Mouse (Mus musculus) cerebellum, adult 2 months (tissue): Measurements from ENCODE around the gene Ndufc1. TPM values are rescaled to one million over a fixed set of nuclear protein-coding genes. Genes with fewer than 3 reads are reported as not detected.

Experiments used
- DNase-seq, 2 experiments: peaks; one replicate each; pipeline ENCODE4 v3.0.0; 2021
- H3K27ac ChIP-seq: fragments of 200-500 bp; 2 replicates; pipeline ENCODE4 v1.5.1; 2012; ENCODE audit warnings: low read length, control low read depth, inconsistent platforms; ENCODE audit not compliant: insufficient read depth
- H3K27me3 ChIP-seq: fragments of 200-500 bp; 2 replicates; pipeline ENCODE4 v1.6.1; 2012; ENCODE audit warnings: inconsistent platforms, mild to moderate bottlenecking, low read length, moderate library complexity; ENCODE audit not compliant: control insufficient read depth, insufficient read depth
- H3K4me1 ChIP-seq: fragments of 200-500 bp; 2 replicates; pipeline ENCODE4 v1.6.1; 2011; ENCODE audit warnings: low read length; ENCODE audit not compliant: control insufficient read depth, insufficient read depth
- H3K4me3 ChIP-seq: fragments of 200-500 bp; replicated peaks from 2 replicates; pipeline ENCODE3; 2011; ENCODE audit warnings: mild to moderate bottlenecking, low read depth, low read length, control low read depth; ENCODE audit not compliant: insufficient read depth
- CTCF ChIP-seq: fragments of 200-500 bp; IDR thresholded peaks from 2 replicates; pipeline ENCODE4 v1.5.1; 2011; ENCODE audit warnings: low read depth, mild to moderate bottlenecking, control low read depth, low read length, moderate library complexity, borderline replicate concordance; ENCODE audit not compliant: insufficient read depth
- POLR2A ChIP-seq: fragments of 200-500 bp; IDR thresholded peaks from 2 replicates; pipeline ENCODE4 v1.6.1; 2011; ENCODE audit warnings: low read length, control low read depth, borderline replicate concordance; ENCODE audit not compliant: insufficient read depth
- WGBS: fragments of 180-500 bp; shearing (Covaris S2); methylation state at CpG from one replicate; pipeline ENCODE4 v1.1.7; 2018; 5-methylcytosine and 5-hydroxymethylcytosine counted together
- polyA plus RNA-seq: library from polyadenylated mRNA; depleted of rRNA; stranded (reverse); fragments of >200 nt; gene quantifications from 2 replicates; pipeline ENCODE4 v1.2.3, GENCODE M21; 2012

Ndufc1 gene
- polyA plus RNA-seq, 1 experiment, result 547 TPM

DNA sequence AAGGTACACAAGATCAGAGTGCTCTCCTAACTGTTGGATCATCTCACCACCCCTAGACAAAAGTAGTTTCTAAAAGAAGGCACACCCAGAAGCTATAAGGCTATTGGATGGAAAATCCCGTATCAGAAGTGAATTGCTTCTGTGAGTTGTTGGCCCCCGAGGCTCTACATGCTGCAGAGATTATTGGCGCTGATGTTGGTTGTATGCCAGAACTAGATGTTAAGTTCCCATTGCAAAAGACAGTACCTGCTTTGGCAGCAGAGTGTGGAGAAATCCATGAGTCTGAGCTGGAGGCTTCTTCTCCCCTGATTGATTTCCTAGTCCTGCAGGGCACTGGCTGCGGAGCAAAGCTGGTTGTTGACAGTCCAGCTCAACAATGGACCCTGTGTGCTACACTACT, 40.8 kb downstream of the Ndufc1 start:
- no peak for DNase-seq
- Histone ChIP-seq H3K4me3 (no peak overlapping the region), H3K27me3 (no peaks in the 10 kb centered on the region), H3K4me1 (no peaks in the 10 kb centered on the region; the same call in 1 of the 2 replicates), H3K27ac (no peak overlapping the region)
- no peak for TF ChIP-seq CTCF
- TF ChIP-seq POLR2A, result no peak
- 71% methylated on average over 4 of the region's 4 CpGs for WGBS

DNA sequence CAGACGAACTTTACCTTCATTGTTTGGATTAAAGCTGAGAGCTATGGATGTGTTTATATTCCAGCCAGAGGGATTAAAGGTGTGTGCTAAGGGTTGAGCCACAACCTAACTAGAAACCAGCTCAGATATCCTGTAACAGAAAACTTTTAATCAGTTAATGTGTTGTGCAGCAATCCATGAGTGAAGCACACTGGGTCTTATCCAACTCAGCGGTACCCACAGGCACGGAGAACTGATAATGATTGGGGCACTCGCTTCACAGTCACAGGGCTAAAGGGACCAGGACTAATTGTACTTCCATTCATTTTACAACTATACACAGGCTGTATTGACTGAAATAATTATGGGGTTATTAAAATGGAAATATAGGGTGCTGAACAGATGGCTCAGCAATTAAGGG, 41.9 kb downstream of the Ndufc1 start:
- WGBS, result 83% methylated on average over 4 of the region's 4 CpGs
- TF ChIP-seq CTCF (no peak), POLR2A (no peak)
- DNase-seq, result no peak
- no peaks in the 10 kb centered on the region; the same call in 1 of the 2 replicates for H3K4me1 ChIP-seq
- H3K4me3 ChIP-seq, result no peak overlapping the region
- no peak overlapping the region for H3K27ac ChIP-seq
- H3K27me3 ChIP-seq, result no peaks in the 10 kb centered on the region

DNA sequence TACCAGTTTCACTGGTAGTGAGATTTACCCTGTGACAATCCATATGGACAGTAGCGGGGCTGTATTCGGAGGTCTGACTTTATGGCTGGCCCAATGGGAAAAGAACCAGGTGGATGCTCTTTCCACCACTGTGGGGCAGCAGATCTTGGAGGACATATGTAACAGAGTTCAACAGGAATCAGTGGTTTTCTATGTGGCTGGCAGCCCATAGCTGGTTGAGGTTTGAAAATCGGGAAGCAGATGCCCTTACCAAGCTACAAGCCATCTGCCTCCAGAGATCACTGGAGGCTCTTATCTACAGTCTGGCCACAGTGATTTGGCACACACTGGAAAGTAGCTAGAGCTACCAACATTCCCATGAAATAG, 43.3 kb downstream of the Ndufc1 start:
- no peak overlapping the region for H3K4me3 ChIP-seq
- DNase-seq, result no peak
- no peaks in the 10 kb centered on the region for H3K27me3 ChIP-seq
- WGBS, result 0% methylated on average over 3 of the region's 3 CpGs
- no peak overlapping the region for H3K27ac ChIP-seq
- no peaks in the 10 kb centered on the region; the same call in 1 of the 2 replicates for H3K4me1 ChIP-seq
- TF ChIP-seq POLR2A, result no peak
- no peak for TF ChIP-seq CTCF

DNA sequence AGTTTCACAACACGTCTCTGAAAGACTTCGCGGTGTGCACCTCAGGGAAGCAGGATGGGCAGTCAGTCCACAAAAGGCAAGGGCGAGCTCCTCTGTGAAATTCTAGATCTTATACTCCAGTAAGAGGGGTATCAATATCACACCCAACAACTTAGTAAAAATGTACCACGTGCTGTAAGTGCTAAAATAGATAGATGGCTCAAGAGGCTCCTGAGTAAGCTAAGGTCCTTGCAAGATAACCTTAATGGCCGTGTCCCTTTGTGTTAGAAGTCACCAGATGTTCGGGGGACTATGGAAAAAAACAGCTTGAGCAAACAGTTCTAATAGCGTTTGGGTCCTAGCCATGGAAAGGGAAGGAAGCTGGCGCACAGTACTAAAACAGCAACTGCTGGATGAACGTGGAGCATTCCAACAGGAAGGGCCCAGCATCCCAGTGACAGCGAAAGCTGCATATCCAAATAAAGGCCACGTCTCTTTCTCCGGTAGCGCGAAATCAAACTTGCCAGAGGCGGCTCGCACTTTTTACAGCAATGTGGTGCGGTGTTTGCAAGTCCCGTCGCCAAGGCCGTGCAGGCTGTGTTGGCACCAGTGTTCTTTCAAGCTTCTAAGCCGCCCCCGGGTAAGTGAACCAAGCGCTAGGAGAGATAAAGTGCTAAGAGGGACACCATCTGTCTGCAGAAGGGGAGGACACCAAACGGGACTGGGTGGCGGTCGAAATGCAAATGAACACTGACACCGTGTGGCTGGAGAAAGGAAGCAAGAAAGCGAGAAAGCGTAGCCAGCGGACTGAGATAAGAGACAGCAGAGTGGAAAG, 43.9 kb downstream of the Ndufc1 start:
- H3K27me3 ChIP-seq, result no peaks in the 10 kb centered on the region
- TF ChIP-seq CTCF, result peak; percentile 98
- no peak for TF ChIP-seq POLR2A
- peak; percentile 86 to 88 for DNase-seq
- peak overlapping the region; percentile 57 for H3K4me3 ChIP-seq
- no peaks in the 10 kb centered on the region; the same call in 1 of the 2 replicates for H3K4me1 ChIP-seq
- 11% methylated on average over 31 of the region's 31 CpGs for WGBS
- H3K27ac ChIP-seq, result no peak overlapping the region

DNA sequence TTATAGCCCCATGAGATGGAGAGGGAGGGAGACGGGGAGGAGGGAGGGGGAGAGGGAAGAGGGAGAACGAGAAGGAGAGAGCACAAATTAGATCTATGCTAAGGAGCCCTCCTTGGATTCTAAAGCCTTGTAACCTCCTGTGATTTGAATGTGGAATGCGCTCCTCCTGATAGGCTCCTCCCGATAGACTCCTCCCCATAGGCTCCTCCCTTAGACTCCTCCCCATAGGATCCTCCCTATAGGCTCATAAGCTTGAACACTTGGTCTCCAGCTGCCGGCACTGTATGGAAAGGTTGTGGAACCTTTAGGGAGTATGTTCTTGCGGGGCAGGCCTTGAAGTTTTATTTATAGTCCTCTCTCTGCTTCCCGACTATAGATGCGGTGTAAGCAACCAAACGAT, 47.7 kb downstream of the Ndufc1 start:
- WGBS, result 47% methylated on average over 9 of the region's 9 CpGs
- Histone ChIP-seq H3K27ac (no peak overlapping the region), H3K27me3 (no peaks in the 10 kb centered on the region), H3K4me1 (peaks cover 6% of the 10 kb centered on the region), H3K4me3 (no peak overlapping the region)
- DNase-seq, result no peak
- no peak for TF ChIP-seq CTCF
- TF ChIP-seq POLR2A, result no peak

DNA sequence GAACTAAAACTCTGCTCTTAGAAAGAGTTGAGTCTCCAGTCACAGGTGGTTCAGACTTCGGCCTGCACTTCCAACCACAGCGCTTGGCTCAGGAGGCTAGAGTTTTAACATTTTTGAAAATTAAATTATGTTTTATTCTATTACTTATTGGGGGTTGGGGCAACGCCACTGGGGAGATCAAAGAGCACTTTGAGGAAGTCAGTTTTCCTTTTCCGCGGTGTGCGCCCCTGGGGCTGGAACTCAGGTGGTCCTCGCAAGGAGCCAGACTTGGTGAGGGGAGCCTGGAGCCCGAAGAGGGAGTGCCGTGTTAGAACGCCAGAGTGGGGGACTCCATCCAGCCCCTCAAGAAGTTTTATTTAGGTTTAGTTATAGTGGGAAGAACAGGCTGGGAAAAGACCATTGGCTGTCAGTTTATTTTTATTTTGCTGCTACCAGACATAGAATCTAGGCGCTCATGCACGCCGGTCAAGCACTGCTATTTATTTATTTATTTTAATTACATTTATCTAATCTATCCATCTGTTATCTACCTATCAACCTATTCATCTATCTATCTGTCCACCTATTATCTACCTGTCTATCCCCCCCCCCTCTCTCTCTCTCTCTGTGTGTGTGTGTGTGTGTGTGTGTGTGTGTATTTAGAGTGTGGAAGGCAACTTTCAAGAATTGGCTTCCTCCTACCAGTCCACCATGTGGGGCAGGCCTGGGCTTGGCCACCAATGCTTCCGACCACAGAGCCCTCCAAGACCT, 49.1 kb downstream of the Ndufc1 start:
- no peak for TF ChIP-seq POLR2A
- TF ChIP-seq CTCF, result no peak
- Histone ChIP-seq H3K4me3 (no peak overlapping the region), H3K27me3 (no peaks in the 10 kb centered on the region), H3K4me1 (peaks cover 6% of the 10 kb centered on the region), H3K27ac (no peak overlapping the region)
- 78% methylated on average over 14 of the region's 14 CpGs for WGBS
- DNase-seq, result no peak

DNA sequence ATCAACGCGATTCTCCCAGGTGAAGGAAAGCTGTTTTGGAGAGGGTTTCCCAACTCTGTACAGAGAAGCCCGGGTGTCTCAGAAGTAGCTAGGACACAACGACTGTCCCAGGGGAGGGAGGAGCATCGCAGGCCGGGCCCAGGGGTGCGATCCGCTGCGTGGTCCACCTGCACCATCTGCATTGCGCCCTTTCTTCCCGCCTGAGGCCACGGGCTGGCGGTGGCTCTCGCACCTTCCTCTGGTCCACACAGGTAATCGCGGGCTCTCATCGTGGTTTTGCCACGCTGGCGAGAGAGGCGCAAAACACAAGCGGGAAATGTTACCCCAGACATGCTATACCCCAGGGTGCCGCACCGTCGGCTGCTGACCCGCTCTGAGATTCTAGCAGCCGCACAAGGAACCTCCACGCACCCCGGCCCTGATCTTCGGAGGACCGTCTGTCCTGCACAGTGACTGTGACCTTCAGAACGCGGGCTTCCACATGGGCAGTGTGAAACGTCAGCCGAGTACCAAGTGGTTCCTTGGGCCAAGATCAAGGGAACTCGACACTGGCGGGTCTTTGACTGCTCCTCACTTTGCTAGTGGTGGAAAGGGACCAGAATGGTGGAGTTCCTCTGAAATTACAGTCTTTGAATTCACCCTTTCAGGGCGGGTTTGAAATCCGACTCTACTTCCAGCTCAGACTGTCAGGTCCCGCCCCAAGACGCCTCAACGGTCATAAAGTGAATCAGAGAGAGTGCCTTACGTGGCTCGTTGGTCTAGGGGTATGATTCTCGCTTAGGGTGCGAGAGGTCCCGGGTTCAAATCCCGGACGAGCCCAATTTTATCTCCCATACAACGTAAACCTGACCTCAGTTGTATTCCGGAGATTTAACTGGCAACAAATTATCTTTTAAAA, 49.9 kb downstream of the Ndufc1 start:
- H3K4me1 ChIP-seq, result peaks cover 6% of the 10 kb centered on the region
- H3K27me3 ChIP-seq, result no peaks in the 10 kb centered on the region
- peak overlapping the region; percentile 64 for H3K4me3 ChIP-seq
- TF ChIP-seq CTCF, result no peak
- TF ChIP-seq POLR2A, result no peak
- DNase-seq, result peak in 1 of 2 experiments; percentile 46
- WGBS, result 7% methylated on average over 50 of the region's 50 CpGs
- no peak overlapping the region for H3K27ac ChIP-seq
